Mouse (Mus musculus): Measurements from ENCODE around the gene Pam.

Pam gene

DNA sequence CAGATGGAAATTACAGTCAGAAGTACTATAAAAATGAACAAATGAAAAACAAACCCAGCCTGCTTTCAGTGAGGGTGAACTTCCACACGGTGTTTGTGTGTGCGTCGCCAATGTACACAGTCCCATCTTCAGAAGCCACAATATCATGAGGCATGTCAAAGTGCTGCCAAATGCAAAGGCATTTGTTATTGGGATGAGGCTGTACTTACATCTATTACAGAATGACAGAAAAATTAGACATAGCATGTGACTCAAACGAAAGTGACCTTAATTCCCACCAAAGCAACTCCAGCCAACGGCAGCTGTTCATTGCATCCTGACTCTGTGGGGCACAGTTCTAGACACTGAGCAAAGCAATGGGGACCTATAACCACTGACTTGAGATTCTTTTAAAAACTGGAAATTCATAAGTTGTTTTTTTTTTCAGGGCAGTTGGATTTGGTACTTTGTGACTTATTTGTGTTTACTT, 261.1 kb downstream of the Pam start:
- in situ Hi-C loops (cut with MboI, MseI), result loop anchor here in 1 of 2 experiments (5.0 kb wide), 1 partner anchor 43 kb away; no protein-coding TSS in a partner anchor

DNA sequence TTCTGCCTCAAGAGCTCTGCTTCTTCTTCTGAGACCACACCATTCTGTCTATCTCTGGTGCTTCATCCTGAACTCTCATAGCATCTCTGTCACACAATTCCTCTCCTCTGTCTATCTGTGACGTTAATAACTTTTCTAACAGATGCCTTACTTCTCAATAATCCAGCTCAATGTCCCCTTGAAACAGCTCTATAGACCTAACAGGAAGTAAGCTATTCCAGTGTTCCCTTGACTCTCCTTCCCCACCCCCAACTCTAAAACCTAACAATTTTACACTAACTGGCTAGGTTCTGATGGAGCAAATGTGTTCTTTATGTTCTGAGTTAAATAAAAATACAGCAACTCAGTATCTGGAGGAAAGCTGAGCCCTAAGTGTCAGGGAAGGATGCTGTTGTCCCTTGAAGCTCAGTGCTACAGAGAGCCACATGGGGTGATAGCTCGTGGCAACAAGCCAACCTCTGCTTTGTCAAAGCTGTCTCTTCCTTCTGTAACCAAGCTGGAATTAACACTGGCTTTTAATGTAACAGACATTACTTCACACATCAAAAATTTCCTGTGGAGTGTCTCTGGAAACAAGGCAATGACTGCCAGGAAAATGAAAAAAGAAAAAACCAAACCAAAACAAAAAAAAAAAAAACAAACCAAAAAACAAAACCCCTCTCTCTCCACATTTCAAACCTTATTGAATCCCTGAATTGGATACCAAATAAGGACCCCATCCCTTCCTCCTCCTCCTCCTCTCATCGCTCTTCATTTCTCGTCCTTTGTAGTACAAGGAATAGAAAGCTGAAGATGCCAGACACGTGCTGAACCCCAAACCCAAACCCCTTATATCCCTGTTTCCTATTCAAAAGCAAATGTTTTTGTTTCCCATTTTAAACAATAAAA, 261.7 kb downstream of the Pam start:
- in situ Hi-C loops (cut with MboI, MseI), result loop anchor here in 1 of 2 experiments (5.0 kb wide), 1 partner anchor 44 kb away; no protein-coding TSS in a partner anchor

DNA sequence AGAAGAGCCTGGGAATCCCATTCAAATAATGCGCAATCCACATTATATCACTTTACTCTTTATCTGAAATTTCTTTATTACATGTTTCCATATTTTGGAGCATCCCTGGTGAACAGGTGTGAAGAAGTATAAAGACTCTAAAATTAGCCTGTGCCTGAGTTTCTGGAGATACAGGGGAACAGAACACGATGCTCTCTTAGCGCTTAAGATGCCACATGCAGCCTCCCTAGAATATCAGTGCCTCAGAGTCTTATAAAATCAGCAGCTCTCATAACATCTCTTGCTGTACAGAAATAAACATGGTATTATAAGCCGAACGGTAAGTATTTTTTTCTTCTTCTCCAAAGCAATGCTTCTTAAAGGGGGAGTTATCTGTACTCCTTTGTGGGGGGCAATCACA, 267.4 kb downstream of the Pam start:
- in situ Hi-C loops (cut with MboI, MseI), result no loop called here

DNA sequence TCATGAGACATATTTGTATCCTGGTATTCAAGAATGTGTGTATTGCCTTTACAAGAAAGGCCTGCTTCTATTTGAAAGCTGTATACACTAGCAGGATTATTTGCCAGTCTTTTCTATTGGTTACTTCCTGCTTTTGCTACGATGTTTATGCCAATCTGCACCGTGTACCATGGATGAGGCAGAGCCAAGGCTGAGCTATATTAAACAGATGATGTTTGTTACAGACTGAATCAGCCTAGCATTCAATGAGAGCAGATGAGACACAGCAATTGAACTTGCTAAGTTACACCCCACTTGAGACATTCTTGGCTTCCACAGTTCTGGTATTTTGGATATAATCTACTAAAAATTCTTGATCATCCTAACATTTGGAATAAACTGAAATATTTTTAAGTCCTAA, 267.9 kb downstream of the Pam start:
- in situ Hi-C loops (cut with MboI, MseI), result no loop called here

DNA sequence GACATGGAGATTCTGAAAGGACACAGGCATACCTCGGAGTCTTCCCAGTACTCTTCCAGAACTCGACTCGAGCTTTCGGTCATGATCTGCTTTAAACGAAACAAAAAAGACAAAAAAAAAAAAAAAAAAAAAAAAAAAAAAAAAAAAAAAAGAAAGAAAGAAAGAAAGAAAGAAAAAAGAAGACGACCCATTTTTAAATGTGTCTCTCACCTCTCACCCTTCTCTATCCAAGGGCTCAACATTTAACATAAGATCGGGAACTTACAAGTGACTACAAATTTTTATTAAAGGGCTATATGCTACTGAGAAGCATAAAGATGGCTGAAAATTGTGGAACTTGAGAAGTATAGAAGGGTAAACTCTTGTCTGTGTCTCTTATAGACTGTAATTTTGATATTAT, 272.5 kb downstream of the Pam start:
- in situ Hi-C loops (cut with MboI, MseI), result no loop called here

DNA sequence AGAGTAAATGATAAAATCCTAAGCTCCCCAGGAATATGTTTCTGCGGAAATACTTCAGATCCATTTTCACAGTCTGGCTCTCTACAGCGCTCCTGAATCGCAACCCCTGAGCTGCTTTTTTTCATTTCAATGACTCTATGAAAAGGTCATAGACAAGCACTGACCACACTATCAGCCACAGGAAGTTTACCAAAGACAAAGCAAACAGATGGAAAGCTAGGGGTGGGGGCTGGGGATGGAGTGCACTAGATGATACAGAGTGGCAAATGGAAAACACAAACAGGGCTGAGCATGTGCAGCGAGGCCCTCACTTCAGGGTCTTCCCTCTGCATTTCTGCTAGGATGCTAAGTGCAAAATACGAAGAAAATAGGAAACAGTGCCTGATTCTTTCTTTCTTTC, 273.2 kb downstream of the Pam start:
- in situ Hi-C loops (cut with MboI, MseI), result no loop called here

DNA sequence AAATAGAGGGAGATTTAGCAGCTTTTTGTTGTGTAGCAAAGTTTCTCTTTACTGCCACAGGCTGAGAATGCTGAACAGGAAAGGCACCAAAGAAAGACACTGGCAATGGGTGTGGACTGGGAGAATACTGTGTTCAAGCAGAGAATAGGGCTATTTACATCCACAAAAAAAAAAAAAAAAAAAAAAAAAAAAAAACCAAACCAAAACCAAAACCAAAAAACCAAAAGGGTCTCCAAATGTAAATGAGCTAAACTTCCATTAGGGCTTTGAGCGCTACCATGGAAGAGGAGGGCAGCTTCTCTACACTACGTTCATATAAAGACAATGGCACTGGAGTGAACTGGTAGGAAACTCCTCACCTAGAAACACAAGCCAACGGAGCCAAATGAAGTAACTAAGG, 274.2 kb downstream of the Pam start:
- in situ Hi-C loops (cut with MboI, MseI), result no loop called here

DNA sequence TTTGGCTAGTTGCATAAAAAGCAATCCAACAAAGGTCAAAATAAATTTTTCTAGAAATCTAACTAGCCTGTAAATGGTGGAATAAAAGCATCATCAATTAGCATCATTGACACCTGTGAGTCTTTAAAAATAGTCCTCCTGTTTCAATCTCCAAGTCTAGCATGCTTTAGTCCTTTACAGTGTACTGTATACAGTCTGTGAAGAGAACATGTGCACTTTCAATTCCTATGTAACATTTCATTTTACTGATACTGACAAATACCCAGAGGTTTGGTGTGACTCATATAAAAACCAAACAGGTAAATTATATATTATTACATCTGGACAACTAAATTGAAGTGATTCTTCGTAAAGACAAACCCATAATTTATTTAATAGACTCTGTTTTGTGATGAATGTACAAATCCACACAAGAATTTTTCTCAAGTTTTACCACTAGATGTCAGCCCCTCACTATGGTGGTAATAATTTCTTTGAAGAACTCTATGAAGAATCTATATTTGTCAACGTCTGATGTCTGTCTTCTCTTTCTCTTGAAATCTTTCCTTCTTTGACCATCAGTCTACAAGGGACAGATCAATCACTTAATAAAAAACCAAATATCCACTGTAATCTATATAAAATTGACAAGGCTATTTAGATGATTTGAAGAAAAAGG, 286.1 kb downstream of the Pam start:
- in situ Hi-C loops (cut with MboI, MseI), result loop anchor here (5.0 to 10.0 kb wide), 3 partner anchors 345 to 543 kb away; no protein-coding TSS in a partner anchor

DNA sequence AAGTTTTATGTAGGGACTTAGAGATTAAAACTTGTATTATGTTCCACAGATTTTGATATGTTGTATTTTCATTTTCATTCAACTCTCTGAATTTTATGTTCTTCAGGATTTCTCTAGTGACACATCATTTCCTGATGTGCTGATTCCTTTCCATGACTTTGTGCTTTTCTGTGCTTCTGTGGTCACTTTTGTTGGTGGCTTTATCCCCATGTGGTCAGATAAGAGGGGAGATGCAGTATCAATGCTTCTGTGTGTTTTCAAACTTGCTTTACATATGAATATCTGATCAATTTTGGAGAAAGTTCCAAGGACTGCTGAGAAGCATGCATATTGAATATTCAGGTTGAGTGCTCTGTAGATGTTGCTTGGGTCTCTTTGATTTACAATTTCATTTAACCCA, 290.9 kb downstream of the Pam start:
- in situ Hi-C loops (cut with MboI, MseI), result loop anchor here (10.0 kb wide), 2 partner anchors 350 to 380 kb away; no protein-coding TSS in a partner anchor

DNA sequence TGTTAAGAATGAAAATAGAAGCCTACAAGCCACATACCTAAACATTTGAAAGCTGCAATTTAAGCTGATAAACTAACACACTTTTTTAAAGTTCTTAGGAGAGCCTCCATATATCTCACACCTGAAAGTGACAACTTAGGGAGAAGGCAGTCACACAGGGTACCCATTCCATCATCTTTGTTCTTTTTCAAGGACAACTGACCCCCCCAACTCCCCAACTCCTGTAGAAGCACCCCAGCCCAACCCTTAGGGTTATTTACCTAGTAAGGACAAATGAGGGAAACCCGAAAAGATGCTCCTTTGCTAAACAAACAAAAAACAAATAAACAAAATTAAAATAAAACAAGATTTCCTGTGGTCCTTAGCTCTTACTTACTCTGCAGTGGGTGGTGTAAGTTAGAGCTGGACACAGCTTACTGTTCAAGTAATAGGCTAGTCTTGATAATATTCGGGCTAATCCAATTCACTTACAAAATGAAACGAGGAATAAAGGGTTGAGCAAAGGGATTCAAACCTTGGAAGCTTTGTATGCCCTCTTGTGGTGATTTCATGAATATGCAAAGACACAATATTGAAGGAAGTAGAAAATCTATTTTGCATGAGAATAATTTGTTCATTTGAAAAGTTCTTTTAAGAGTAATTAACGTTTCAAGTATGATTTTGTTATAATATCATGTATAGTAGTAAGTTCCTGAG, 293.1 kb downstream of the Pam start:
- in situ Hi-C loops (cut with MboI, MseI), result loop anchor here (10.0 kb wide), 2 partner anchors 352 to 382 kb away; no protein-coding TSS in a partner anchor

DNA sequence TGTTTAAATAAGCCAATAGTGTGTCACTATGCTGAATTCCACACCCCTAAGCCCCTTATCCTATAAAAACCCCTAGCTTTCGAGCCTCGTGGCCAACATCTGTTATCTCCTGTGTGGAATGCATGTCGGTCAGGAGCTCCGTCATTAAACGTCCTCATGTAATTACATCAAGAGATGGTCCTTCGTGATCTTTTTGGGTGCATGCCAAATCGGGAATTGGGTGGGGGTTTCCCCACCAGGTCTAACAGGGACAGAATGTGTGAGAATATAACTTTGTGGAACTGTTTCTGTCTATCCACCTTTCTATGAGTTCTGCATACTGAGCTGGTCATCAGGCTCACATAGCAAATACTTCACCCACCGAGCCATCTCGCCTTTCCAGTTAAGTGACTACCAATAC, 299.5 kb downstream of the Pam start:
- in situ Hi-C loops (cut with MboI, MseI), result no loop called here

DNA sequence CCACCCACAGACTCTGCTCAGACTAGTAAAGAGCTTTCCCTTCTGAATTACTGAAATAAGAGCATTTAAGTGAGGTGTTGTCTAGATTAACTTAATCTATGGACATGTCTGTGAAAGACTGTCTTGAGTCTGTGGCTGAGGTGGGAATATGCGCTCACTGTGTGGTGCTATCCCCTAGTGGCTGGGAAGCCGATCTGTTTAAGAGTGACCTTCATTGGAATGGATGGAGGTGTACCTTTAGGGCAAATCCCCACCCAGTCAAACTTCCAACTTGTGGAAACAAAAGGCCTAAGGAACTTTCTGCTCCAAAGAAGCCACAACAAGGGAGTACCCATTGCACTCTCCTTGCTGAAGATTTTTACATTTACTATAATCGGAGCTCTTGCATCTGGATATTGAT, 301.3 kb downstream of the Pam start:
- in situ Hi-C loops (cut with MboI, MseI), result no loop called here

DNA sequence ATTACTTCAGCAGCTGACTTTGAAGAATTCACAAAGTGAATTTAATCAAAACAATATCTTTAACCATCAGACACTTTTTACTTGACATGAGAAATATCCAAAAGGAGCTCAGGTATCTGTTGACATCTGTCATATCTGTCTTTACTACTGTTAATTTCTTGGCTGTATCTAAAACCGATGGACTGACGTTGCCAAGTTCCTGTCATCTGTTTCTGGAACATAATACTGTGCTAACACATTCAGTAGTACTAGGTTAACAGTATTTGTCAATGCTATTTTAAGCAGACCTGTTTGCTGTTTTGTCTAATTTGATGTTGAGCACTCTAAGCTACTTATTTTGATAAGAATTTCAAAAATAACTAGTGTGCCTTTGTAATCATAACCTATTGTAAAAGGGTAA, 307.0 kb downstream of the Pam start:
- in situ Hi-C loops (cut with MboI, MseI), result no loop called here

DNA sequence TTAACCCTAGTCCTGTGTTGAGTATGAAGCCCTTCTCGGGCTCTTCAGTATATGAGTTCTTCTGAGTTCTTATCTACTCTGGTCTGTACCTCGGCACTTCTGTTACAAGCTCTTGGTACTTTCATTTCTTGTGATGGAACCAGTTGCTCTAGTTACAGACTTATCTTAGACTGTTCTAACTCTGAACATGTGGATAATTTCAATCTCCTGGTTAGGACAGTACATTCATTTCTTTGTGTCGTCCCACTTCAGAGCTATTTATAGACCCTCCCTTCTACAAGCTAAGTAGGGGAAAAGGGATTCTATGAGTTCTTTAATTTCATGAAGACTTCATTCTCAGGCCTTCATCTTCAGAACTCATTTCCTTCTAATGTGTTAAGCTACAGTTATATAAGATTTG, 307.8 kb downstream of the Pam start:
- in situ Hi-C loops (cut with MboI, MseI), result no loop called here

DNA sequence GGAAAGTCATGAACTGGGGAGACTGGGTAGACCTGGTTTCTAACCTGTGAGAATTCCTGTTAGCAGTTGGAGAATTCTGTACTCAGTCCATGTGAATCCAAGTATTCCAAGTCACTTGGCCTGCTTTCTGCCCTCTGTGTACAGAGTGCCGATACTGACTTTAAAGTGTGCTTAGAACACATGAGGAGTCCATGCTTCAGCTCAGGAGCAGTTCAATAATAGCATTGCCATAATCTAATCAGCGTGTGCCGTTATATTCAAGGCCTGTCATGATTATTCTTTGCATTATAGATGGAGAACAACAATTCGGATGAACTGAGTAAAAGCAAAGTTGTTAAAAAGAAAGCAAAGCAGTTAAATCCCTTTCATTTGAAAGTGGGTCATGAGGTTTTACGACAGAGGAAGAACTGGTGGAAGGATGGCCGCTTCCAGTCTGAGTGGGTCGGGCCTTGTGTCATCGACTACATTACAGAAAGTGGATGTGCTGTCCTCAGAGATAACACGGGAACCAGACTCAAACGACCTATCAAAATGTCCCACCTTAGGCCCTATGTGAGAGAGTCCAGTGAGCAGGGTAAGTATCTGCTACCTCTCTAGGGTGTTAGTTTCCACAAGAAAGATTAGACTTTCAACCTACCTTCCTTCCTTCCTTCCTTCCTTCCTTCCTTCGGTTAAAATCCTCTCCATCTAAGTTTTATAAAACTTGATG, 309.6 kb downstream of the Pam start:
- in situ Hi-C loops (cut with MboI, MseI), result no loop called here

DNA sequence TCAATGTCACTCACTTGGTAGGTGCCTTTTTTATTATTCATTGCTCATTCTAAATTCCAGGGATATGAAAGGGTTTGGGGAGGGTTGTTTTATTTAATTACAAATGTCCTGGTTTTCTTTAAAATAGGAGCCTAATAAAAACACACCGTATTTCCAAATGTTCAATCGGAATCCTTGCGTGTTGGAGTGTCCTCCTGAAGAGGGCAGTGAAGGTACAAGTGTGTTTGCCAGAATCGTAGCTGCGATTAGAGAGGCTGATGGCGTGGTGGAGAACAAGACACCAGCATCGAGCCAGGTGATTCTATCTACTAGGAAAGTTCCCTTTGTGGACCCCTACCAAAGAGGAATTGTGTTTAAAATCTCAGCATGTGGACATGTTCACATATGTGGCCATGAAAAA, 310.5 kb downstream of the Pam start:
- in situ Hi-C loops (cut with MboI, MseI), result no loop called here

DNA sequence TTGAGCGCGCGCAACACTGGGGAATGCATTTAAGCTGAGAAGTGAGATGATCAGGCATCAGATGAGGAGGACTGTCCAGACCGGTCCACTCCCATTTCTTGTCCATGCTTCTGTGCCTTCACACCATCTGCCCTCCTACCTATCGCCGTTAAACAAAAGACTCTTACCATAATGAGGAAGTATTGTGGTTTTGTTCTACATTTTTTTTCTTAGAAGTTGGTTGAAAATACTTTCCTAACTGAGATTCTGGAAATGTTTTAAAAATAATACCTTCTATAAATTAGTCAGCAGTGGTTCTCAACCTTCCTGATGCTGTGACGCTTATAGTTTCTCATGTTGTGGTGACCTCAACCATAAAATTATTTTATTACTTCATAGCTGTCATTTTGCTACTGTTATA, 313.8 kb downstream of the Pam start:
- in situ Hi-C loops (cut with MboI, MseI), result no loop called here

DNA sequence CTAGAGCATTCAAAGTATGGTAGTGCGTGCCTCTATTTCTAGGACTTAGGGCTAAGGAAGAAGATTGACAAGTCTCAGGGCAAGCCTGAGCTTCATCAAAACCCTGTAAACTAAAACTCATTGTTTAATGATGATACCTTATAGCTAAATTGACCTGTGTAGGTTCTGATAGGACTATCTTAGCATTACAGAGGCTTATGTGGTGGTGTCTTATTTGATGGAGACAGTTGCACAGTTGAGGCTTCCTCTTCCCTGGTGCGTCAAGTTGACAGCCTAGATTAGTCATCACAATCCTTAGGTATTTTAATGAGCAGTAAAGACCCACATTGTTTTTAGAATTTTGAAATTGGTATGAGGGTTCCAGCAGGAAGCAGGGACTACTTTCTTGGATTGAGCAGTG, 321.5 kb downstream of the Pam start:
- in situ Hi-C loops (cut with MboI, MseI), result no loop called here

DNA sequence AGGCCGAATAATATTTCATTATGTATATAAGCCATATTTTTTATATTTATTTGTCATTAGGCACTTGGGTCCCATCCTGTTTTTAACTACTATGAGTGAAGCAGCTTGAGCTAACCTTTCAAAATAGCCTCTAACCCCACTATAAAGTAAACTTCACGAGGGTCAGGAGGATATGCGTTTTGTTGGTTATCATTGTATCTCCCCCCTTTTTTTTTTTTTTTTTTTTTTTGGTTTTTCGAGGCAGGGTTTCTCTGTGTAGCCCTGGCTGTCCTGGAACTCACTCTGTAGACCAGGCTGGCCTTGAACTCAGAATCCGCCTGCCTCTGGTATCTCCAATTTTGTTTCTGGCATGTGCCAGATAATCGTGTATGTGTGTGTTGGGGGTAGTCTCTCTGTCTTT, 322.1 kb downstream of the Pam start:
- in situ Hi-C loops (cut with MboI, MseI), result no loop called here

DNA sequence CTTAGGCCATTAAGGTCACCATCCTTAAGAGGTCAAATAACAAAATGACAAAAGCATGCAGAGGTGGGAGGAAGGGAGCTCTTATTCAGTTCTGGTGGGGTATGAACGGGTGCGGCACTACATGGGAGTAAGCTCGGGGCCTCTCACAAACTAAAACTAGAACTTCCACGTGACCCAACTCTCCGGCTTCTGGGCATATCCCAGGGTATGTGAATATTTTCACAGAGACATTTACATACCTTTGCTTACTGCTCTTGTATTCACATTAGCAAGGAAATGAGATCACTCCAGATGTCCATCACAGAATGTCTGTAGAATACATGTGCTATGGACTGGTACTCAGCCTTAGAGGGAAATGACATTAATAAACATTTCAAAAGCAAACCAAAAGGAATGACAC, 323.7 kb downstream of the Pam start:
- in situ Hi-C loops (cut with MboI, MseI), result no loop called here

DNA sequence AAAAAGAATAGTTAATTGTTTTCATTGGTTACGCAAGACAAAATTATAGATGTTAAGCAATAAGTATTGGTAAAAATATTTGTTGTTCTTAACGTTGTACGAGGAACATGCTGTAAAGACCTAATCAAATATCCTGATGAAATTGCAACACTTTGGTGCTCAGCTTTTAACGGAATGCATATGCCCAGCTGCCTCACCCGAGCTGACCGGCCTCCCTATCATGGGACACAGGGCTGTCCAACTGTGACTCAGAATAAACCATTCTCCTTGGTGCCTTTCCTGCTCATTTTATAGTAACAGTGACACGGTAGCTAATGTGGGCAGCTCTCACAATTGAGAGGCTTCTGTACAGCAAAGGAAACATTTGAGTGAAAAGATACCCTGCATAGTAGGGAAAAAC, 324.3 kb downstream of the Pam start:
- in situ Hi-C loops (cut with MboI, MseI), result no loop called here
